Mouse (Mus musculus) forebrain, embryonic 15.5 days (tissue): ENCODE results near the gene Arid1b. TPM values are rescaled to one million over a fixed set of nuclear protein-coding genes. Genes with fewer than 3 reads are reported as not detected.

Experiments used
- ATAC-seq: fragments of 200-750 bp; cut with Nextera tagmentation; replicated peaks from 2 replicates; pipeline ENCODE4 v1.8.0; 2017; ENCODE audit warnings: mild to moderate bottlenecking, moderate TSS enrichment, moderate library complexity
- H3K27ac ChIP-seq: fragments of 300-500 bp; sonication (generic); replicated peaks from 2 replicates; pipeline ENCODE4 v1.5.1; 2015; ENCODE audit warnings: mild to moderate bottlenecking, inconsistent platforms
- H3K27me3 ChIP-seq: fragments of 300-500 bp; sonication (generic); 2 replicates; pipeline ENCODE4 v1.6.1; 2015; ENCODE audit warnings: inconsistent platforms
- H3K36me3 ChIP-seq: fragments of 300-500 bp; sonication (generic); 2 replicates; pipeline ENCODE4 v1.6.1; 2015; ENCODE audit warnings: mild to moderate bottlenecking, inconsistent platforms
- H3K4me1 ChIP-seq: fragments of 300-500 bp; sonication (generic); 2 replicates; pipeline ENCODE4 v1.6.1; 2015; ENCODE audit warnings: inconsistent platforms
- H3K4me2 ChIP-seq: fragments of 300-500 bp; sonication (generic); replicated peaks from 2 replicates; pipeline ENCODE4 v1.6.1; 2015; ENCODE audit warnings: mild to moderate bottlenecking, inconsistent platforms
- H3K4me3 ChIP-seq: fragments of 300-500 bp; sonication (generic); 2 replicates; pipeline ENCODE4 v1.5.1; 2015; ENCODE audit warnings: mild to moderate bottlenecking, inconsistent platforms
- H3K9ac ChIP-seq: fragments of 300-500 bp; sonication (generic); replicated peaks from 2 replicates; pipeline ENCODE4 v1.6.1; 2015; ENCODE audit warnings: mild to moderate bottlenecking, inconsistent platforms
- H3K9me3 ChIP-seq: fragments of 300-500 bp; sonication (generic); 2 replicates; pipeline ENCODE4 v1.6.1; 2016; ENCODE audit warnings: inconsistent platforms
- WGBS: fragments of 180-500 bp; shearing (Covaris S2); methylation state at CpG from one replicate; pipeline ENCODE4 v1.1.7; 2015; ENCODE audit warnings: mixed read lengths; 5-methylcytosine and 5-hydroxymethylcytosine counted together
- polyA plus RNA-seq: library from polyadenylated mRNA; unstranded; fragments of >200 nt; fragmentation: Nextera tagmentation; extraction: Ambion mirVana; gene quantifications from 2 replicates; pipeline ENCODE4 v1.2.1, GENCODE M21; 2015

The Arid1b gene
- polyA plus RNA-seq, 1 experiment from 2014 or later = 14.8 TPM

GRCm38 (mm10) chr17:5386885-5387545, 392.9 kb downstream of the Arid1b start:
- H3K4me2 ChIP-seq = no peak overlapping the region
- H3K27ac ChIP-seq = no peak overlapping the region
- H3K9ac ChIP-seq = no peak overlapping the region
- H3K9me3 ChIP-seq = no peaks in the 10 kb centered on the region
- H3K27me3 ChIP-seq = no peaks in the 10 kb centered on the region
- ATAC-seq = no peak
- peaks cover 11% of the 10 kb centered on the region; the same call in 1 of the 2 replicates for H3K4me1 ChIP-seq
- no peak overlapping the region for H3K4me3 ChIP-seq
- no peaks in the 10 kb centered on the region for H3K36me3 ChIP-seq
- WGBS = 89% methylated on average over 12 of the region's 12 CpGs

DNA sequence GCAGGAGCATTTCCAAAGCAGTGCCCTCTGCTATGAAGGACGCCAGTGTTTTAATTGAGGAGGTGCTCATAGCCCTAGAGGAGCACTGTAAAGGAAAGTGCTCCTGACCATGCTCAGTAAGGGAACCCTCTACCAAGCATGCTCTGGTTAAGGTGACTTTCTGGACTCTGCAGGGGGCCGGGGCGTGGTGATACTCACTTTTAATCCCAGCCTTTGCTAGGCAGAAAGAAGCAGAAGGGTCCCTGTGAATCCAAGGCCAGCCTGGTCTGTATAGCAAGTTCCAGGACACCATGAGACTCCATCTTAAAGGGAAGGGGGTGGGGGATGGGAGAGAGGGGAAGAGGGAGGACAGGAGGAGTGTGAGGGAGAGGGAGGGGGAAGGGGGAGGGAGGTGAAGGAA, 394.2 kb downstream of the Arid1b start:
- 64% methylated on average over 3 of the region's 3 CpGs for WGBS

GRCm38 (mm10) chr17:5390682-5391081, 396.6 kb downstream of the Arid1b start:
- Histone ChIP-seq H3K27ac (no peak overlapping the region), H3K36me3 (no peaks in the 10 kb centered on the region), H3K9ac (no peak overlapping the region), H3K4me2 (no peak overlapping the region), H3K4me1 (peaks cover 11% of the 10 kb centered on the region; the same call in 1 of the 2 replicates), H3K27me3 (no peaks in the 10 kb centered on the region), H3K4me3 (no peak overlapping the region), H3K9me3 (no peaks in the 10 kb centered on the region)
- no peak; the same call in 1 of the 2 replicates for ATAC-seq
- WGBS = 28% methylated on average over 10 of the region's 10 CpGs

More for the DNA sequence above, 394.2 kb downstream of the Arid1b start:
- no peak for ATAC-seq
- H3K9me3 ChIP-seq = no peaks in the 10 kb centered on the region
- H3K27ac ChIP-seq = no peak overlapping the region
- no peak overlapping the region for H3K9ac ChIP-seq
- H3K27me3 ChIP-seq = no peaks in the 10 kb centered on the region
- H3K36me3 ChIP-seq = no peaks in the 10 kb centered on the region
- H3K4me1 ChIP-seq = peaks cover 11% of the 10 kb centered on the region; the same call in 1 of the 2 replicates
- no peak overlapping the region for H3K4me2 ChIP-seq
- no peak overlapping the region for H3K4me3 ChIP-seq

- Histone ChIP-seq H3K36me3 (no peaks in the 10 kb centered on the region), H3K4me2 (no peak overlapping the region), H3K27ac (no peak overlapping the region), H3K27me3 (no peaks in the 10 kb centered on the region), H3K4me1 (peaks cover 13% of the 10 kb centered on the region), H3K4me3 (no peak overlapping the region), H3K9me3 (no peaks in the 10 kb centered on the region), H3K9ac (no peak overlapping the region)
- 91% methylated on average over 16 of the region's 16 CpGs for WGBS
- no peak for ATAC-seq
Measured at GRCm38 (mm10) chr17:5395454-5396205, 401.5 kb downstream of the Arid1b start.

- no peak for ATAC-seq
Measured at GRCm38 (mm10) chr17:5396213-5396612, 402.1 kb downstream of the Arid1b start.

More at GRCm38 (mm10) chr17:5396213-5396612, 402.1 kb downstream of the Arid1b start:
- H3K4me3 ChIP-seq = no peak overlapping the region
- H3K9ac ChIP-seq = no peak overlapping the region
- no peaks in the 10 kb centered on the region for H3K36me3 ChIP-seq
- H3K4me1 ChIP-seq = peaks cover 8% of the 10 kb centered on the region
- no peak overlapping the region for H3K4me2 ChIP-seq
- no peaks in the 10 kb centered on the region for H3K27me3 ChIP-seq
- no peaks in the 10 kb centered on the region for H3K9me3 ChIP-seq
- no peak overlapping the region for H3K27ac ChIP-seq
- 63% methylated on average over 5 of the region's 5 CpGs for WGBS
